Mouse (Mus musculus): ENCODE measurements around the gene Slc28a1. TPM values are rescaled to one million over a fixed set of nuclear protein-coding genes. Genes with fewer than 3 reads are reported as not detected.
"Not testable (repeated sequence)": the region's sequence is repeated elsewhere in the genome, so short reads cannot be mapped to it uniquely, and the experiment has no call there.

Slc28a1 gene
- polyA plus RNA-seq, 1 experiment from 2014 or later = 0.06 TPM

DNA sequence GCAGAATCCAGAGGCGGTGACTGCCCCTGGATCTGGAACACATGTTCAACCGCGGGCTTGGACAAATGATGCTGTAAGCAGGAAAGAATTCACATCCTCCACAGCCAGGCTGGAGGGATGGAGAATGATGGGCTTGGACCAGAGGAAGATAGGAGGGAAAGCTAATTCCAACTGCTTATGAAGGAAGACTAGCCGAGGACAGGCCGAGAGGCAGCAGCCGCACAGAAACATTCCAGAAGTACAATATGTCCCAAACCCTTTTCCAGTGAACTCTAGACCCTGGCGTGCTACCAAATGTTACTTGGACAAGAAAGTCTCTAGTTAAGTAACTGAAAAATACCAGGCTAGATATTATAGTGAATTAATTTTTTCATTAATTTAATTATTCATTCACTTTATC, 24.5 kb downstream of the Slc28a1 start:
- Histone ChIP-seq H3K9ac (replicated peaks; ENCODE audit: low read depth) (no peak overlapping the region), H3K4me1 (ENCODE audit: insufficient read depth, low read depth, low read length) (peaks cover 9% of the 10 kb centered on the region; the same call in 1 of the 2 replicates), H3K4me3 (ENCODE audit: low read depth, low read length) (no peak overlapping the region), H3K4me2 (replicated peaks; ENCODE audit: low read depth, low read length) (no peak overlapping the region), H3K9me3 (ENCODE audit: low read length) (no peaks in the 10 kb centered on the region), H3K27me3 (replicated peaks; ENCODE audit: insufficient read depth, low read length) (no peaks in the 10 kb centered on the region), H3K27ac (ENCODE audit: low read length) (peak overlapping the region; percentile 43; the same call in 1 of the 2 replicates), H3K36me3 (ENCODE audit: insufficient read depth, low read length) (no peaks in the 10 kb centered on the region)
- 61% methylated on average over 7 of the region's 7 CpGs for WGBS
- no peak for TF ChIP-seq CTCF (IDR thresholded peaks at IDR 0.05)
- TF ChIP-seq EP300 (IDR thresholded peaks at IDR 0.05) = peak; percentile 82
- DNase-seq (ENCODE audit: low spot score) (peak; percentile 74), ATAC-seq (peak; percentile 33)

DNA sequence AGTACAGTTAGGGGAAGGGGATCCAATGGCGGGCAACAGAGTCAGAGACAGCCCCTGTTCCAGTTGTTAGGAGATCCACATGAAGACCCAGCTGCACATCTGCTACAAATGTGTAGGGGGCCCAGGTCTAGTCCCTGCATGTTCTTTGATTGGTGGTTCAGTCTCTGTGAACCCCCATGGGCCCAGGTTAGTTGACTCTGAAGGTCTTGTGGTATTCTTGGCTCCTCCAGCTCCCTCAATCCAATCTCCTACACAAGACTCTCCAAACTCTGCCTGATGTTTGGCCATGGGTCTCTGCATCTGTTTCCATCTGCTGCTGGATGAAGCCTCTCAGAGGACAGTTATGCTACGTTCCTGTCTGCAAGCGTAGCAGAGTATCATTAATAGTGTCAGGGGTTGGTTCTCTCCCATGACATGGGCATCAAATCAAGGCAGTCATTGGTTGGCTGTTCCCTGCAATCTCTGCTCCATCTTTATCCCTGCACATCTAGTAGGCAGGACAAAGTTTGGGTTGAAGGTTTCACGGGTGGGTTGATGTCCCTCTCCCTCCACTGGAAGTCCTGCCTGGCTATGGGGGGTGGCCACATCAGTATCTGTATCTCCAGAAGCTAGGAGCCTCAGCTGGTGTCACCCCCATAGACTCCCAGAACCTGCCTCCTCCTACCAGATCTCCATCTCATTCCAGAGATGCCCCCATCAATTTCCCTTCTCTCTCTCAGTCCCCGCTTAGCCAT, 25.2 kb downstream of the Slc28a1 start:
- ATAC-seq (no peak), DNase-seq (ENCODE audit: low spot score) (no peak)
- Histone ChIP-seq H3K4me2 (replicated peaks; ENCODE audit: low read depth, low read length) (no peak overlapping the region), H3K27me3 (replicated peaks; ENCODE audit: insufficient read depth, low read length) (no peaks in the 10 kb centered on the region), H3K4me1 (ENCODE audit: insufficient read depth, low read depth, low read length) (0 out of 2 replicates have a peak, but pooled peaks cover 5% of the 10 kb centered on the region), H3K9ac (replicated peaks; ENCODE audit: low read depth) (no peak overlapping the region), H3K36me3 (ENCODE audit: insufficient read depth, low read length) (no peaks in the 10 kb centered on the region), H3K4me3 (ENCODE audit: low read depth, low read length) (no peak overlapping the region), H3K9me3 (ENCODE audit: low read length) (no peaks in the 10 kb centered on the region), H3K27ac (ENCODE audit: low read length) (peak overlapping the region; percentile 43; the same call in 1 of the 2 replicates)
- TF ChIP-seq CTCF (IDR thresholded peaks at IDR 0.05) (no peak), EP300 (IDR thresholded peaks at IDR 0.05) (no peak)
- 81% methylated on average over 5 of the region's 5 CpGs for WGBS

DNA sequence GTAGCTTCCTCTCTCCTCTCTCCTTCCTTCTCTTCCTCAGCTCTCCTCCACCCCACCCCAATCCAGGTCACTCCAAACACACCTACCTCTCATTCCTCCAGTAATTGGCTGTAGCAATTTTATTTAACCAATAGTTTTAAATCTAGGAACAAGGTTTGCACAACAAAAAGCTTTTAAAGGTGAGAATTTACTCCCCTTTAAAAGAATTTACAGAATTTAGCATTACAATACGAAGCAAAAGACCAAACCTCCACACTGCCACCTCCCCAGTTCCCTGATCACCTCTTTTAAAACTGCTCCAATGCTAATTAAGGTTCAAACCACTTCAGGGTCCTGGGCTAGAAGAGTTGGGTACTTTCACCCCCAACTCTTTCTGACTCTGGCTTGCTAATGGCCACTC, 26.9 kb downstream of the Slc28a1 start:
- Histone ChIP-seq H3K9ac (replicated peaks; ENCODE audit: low read depth) (no peak overlapping the region), H3K27me3 (replicated peaks; ENCODE audit: insufficient read depth, low read length) (no peaks in the 10 kb centered on the region), H3K36me3 (ENCODE audit: insufficient read depth, low read length) (no peaks in the 10 kb centered on the region), H3K9me3 (ENCODE audit: low read length) (no peaks in the 10 kb centered on the region), H3K4me3 (ENCODE audit: low read depth, low read length) (no peak overlapping the region), H3K27ac (ENCODE audit: low read length) (no peak overlapping the region), H3K4me1 (ENCODE audit: insufficient read depth, low read depth, low read length) (no peaks in the 10 kb centered on the region), H3K4me2 (replicated peaks; ENCODE audit: low read depth, low read length) (no peak overlapping the region)
- no peak for ATAC-seq
- no peak for DNase-seq (ENCODE audit: low spot score)
- TF ChIP-seq EP300 (IDR thresholded peaks at IDR 0.05) = no peak
- TF ChIP-seq CTCF (IDR thresholded peaks at IDR 0.05) = no peak
- 78% methylated on average over 1 of the region's 1 CpGs for WGBS

DNA sequence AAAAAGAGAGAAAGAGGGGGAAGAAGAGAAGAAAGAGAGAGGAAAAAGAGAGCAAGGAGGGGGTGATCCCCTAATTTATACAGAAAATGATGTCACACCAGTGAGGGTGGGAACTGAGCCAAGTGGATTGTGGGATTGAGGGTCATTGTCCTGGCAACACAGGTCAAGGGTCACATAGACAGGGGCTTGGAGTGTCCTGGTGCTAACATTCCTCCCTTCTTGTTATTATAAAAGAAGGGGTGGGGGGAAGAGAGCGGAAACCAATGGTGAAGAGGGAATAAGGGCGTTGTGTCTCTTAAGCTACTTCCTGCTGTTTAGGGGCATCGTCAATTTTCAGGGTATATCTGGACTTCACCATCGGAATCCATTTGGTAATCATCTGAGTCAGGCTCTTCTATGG, 28.5 kb downstream of the Slc28a1 start:
- WGBS = 49% methylated on average over 4 of the region's 4 CpGs
- H3K4me2 ChIP-seq (replicated peaks; ENCODE audit: low read depth, low read length); H3K4me1 ChIP-seq (ENCODE audit: insufficient read depth, low read depth, low read length); H3K27ac ChIP-seq (ENCODE audit: low read length); H3K27me3 ChIP-seq (replicated peaks; ENCODE audit: insufficient read depth, low read length); H3K9me3 ChIP-seq (ENCODE audit: low read length); H3K9ac ChIP-seq (replicated peaks; ENCODE audit: low read depth); DNase-seq (ENCODE audit: low spot score); H3K4me3 ChIP-seq (ENCODE audit: low read depth, low read length); H3K36me3 ChIP-seq (ENCODE audit: insufficient read depth, low read length); ATAC-seq: not testable (repeated sequence)

DNA sequence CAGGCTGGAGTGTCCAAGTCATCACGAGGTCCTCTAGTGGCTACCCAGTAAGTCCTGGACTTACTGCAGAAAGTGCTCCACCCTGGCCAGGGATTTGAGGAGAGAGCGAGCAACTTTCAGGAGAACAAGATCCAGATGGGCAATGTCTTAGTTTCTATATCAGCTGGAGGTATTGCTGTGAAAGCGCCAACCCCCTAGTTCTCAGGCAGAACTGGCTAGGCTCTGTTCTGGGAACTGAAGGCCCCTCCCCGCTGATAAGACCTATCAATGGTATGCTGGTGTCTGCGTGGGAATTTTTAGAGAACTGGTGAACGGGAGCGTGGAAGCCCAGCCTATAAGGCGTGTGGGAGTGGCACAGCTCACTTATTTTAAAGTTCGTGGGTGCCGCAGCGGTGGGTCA, 35.2 kb downstream of the Slc28a1 start:
- no peak overlapping the region for H3K27ac ChIP-seq (ENCODE audit: low read length)
- H3K4me1 ChIP-seq (ENCODE audit: insufficient read depth, low read depth, low read length) = no peaks in the 10 kb centered on the region
- TF ChIP-seq CTCF (IDR thresholded peaks at IDR 0.05) (no peak), EP300 (IDR thresholded peaks at IDR 0.05) (no peak)
- WGBS = 84% methylated on average over 11 of the region's 11 CpGs
- ATAC-seq (no peak), DNase-seq (ENCODE audit: low spot score) (no peak)
- no peak overlapping the region for H3K9ac ChIP-seq (replicated peaks; ENCODE audit: low read depth)
- no peak overlapping the region for H3K4me2 ChIP-seq (replicated peaks; ENCODE audit: low read depth, low read length)
- H3K9me3 ChIP-seq (ENCODE audit: low read length) = no peaks in the 10 kb centered on the region
- H3K4me3 ChIP-seq (ENCODE audit: low read depth, low read length) = no peak overlapping the region
- H3K36me3 ChIP-seq (ENCODE audit: insufficient read depth, low read length) = no peaks in the 10 kb centered on the region
- H3K27me3 ChIP-seq (replicated peaks; ENCODE audit: insufficient read depth, low read length) = no peaks in the 10 kb centered on the region

DNA sequence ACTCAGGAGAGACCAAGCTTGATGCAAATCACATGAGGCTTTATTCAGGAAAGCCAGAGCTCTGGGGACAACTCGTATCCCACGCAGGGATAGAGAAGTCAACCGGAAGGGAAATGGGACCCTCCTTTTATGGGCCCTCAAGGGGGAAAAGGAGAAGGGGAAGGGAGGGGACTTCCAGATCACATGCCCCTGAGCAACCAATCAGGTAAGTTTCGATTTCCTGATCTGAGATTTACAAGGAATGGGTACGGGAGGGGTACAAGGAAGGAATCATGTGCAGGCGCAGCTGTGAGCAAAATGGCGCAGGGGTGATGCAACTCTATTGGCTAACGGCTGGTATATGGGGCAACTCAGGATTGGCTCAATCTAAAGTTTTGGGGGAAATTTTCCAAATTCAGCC, 36.6 kb downstream of the Slc28a1 start:
- Histone ChIP-seq H3K27ac (ENCODE audit: low read length) (no peak overlapping the region), H3K27me3 (replicated peaks; ENCODE audit: insufficient read depth, low read length) (no peaks in the 10 kb centered on the region), H3K9me3 (ENCODE audit: low read length) (no peaks in the 10 kb centered on the region), H3K4me1 (ENCODE audit: insufficient read depth, low read depth, low read length) (no peaks in the 10 kb centered on the region), H3K36me3 (ENCODE audit: insufficient read depth, low read length) (no peaks in the 10 kb centered on the region), H3K4me3 (ENCODE audit: low read depth, low read length) (no peak overlapping the region), H3K9ac (replicated peaks; ENCODE audit: low read depth) (no peak overlapping the region), H3K4me2 (replicated peaks; ENCODE audit: low read depth, low read length) (no peak overlapping the region)
- TF ChIP-seq EP300 (IDR thresholded peaks at IDR 0.05) = no peak
- no peak for TF ChIP-seq CTCF (IDR thresholded peaks at IDR 0.05)
- WGBS = 90% methylated on average over 8 of the region's 8 CpGs
- ATAC-seq (no peak), DNase-seq (ENCODE audit: low spot score) (no peak)
